Mouse (Mus musculus) urinary bladder, postnatal 4 days (tissue): ENCODE measurements around the gene Acer3.

ENCODE experiments used
- DNase-seq, 2 experiments: peaks; one replicate each; pipeline ENCODE4 v3.0.0; 2021 to 2022; ENCODE audit warnings: low spot score in 2 of 2

Gene Acer3

DNA sequence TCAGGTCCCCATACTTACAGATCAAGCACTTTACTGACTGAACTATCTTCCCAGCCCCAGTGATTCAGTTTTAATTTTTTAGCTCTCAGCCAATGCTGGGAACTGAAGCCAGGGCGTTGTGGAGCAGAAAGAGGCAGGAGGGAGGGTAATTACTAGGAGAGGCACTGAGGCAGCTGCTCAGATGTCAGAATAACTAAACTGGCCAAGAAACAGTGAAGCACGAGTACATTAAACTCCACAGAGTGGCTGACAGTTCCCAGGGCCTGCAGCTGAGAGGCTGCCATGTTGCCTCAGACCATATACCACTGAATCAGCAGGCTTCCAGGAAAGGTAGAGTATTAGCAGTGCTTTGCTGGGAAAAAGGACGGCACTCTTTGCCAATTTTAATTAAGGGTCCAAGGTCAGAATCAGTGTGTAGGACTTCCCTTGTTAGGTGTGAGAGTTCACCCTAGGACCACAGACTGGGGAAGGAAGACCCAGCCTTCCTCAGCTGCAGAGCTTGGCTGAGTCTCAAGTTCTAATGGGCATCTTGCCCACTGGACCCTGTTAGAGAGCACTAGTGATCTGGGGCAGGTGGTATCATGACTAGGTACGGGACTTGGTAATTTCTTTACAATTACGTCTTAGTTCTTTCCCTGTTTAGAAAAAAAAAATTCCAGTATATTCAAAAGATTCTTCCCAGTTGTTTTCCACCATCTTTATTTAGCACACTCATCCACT, 11.8 kb upstream of the Acer3 start:
- DNase-seq, result no peak

DNA sequence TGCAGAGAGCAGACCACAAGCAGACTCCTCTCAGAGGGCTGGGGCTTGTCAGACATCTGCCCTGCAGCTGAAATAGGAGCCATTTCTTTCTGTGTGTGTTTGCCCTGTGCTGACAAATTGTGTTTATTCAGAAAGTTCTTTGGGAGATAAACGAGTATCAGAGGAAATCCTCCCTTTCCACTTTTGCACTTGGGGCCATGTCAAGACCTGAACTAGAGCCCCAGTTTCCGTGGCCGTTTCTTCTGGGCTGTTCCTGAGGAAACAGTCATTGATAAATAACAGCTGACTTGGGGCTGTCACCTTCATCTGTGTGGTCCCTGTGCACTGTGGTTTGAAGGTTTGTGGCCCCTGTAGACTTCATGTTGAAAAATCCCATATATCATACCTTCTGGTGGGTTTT, 10.9 kb upstream of the Acer3 start:
- DNase-seq, result no peak

- no peak for DNase-seq
These were observed 9.5 kb upstream of the Acer3 start for GRCm38 (mm10) chr7:98330375-98331002.

DNA sequence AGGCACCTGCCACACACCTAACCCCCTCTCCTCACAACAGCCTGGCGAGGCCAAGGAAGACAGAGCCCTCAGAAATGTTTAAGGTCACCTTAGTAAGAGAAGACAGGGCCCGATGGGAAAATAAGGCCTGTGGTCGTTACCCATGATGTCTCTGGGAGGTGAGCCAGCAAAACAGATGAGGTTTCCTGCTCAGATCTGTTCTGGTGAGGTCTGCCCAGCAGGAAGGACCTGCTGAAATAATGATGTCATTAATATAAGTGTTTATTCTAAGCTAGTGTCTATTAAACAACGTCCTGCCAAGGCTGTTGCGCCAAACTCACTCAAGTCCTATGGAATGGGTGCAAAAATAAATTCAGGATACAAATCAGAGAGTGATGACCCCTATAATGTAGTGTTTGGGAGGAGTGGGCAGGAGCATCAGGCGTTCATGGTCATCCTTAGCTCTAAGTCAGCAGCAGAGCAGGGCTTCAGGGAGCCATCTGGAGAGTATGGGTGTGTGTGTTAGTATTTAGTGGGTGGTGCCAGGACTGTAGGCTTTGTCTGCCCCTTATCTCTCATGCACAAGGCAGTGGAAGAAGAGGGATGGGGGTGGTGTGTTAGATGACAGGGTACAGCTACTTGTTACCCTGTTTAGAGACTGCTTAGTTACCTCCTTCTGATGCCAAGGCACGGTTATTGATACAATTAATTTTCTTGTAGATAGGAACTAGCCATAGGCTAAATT, 8.8 kb upstream of the Acer3 start:
- no peak for DNase-seq

GRCm38 (mm10) chr7:98328311-98328710, 7.3 kb upstream of the Acer3 start:
- DNase-seq, result no peak

- DNase-seq, result no peak
These were observed 5.0 kb upstream of the Acer3 start for GRCm38 (mm10) chr7:98326051-98326450.

DNA sequence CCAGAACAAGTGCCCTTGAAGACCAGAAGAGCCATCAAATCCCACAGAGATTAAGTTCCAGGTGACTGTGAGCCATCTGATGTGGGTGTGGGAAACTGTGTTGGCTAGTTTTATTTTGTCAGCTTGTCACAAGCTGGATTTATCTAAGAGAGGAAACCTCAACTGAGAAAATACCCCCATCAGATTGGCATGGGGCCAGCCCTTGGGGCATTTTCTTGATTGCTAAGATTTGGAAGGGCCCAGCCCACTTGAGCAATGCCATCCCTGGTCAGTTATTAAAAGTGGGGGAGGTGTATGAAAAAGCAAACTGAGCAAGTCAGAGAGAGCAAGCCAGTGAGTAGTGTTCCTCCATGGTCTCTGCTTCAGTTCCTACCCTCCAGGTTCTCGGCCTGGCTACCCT, 3.2 kb upstream of the Acer3 start:
- DNase-seq, result peak in 1 of 2 experiments; percentile 57

DNA sequence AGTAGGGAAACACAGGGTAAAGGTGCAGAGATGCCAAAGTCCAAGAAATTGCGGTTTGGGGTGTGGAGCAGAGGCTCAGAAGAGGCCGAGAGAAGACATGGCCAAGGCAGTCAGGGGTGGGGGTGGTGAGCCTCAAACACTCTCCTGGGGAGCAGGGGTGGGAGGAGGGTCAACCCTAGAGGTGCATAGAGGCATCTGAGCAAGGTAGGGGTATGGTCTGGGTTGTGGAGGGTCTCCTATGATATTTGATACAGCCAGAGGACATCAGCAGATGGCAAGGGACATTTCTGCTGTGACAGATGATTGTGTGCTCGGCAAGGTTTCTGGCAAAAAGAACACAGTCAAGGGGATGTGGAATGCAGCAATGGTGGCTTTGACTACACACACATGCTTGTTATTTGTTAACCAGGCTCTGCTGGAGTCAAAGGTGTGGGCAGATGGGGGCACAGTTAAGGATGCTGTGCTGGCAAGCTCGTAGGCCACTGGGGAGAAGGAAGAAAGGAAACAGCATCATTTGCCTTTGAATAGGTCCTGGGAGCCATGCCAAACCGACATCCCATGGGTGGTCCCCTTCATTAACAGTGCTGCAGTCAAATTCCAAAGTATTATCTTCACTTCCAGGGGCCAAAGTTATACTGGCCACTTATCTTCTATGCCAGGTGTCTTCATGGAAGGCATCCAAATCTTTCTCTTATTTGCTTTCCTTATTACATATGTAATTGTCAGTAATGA, 2.4 kb upstream of the Acer3 start:
- DNase-seq, result peak in 1 of 2 experiments; percentile 43

DNA sequence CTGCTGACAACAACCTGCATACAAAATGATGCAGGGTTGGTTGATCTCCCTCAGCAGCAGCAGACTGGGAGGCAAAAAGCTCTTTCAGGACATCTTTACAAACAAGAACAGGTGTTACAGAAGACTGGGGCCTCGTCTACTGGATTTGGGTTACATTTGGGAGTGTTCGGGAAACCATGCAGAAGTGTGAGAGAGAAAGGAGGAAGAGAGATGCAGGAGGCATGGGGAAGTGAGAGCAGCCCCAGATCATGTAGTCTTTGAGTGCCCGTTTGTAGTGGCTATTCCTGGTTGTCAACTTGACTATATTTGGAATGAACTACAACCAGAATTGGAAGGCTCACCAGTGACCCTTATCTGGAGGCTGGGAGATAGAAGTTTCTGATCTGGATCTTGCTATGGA, 1.4 kb upstream of the Acer3 start:
- DNase-seq, result no peak

DNA sequence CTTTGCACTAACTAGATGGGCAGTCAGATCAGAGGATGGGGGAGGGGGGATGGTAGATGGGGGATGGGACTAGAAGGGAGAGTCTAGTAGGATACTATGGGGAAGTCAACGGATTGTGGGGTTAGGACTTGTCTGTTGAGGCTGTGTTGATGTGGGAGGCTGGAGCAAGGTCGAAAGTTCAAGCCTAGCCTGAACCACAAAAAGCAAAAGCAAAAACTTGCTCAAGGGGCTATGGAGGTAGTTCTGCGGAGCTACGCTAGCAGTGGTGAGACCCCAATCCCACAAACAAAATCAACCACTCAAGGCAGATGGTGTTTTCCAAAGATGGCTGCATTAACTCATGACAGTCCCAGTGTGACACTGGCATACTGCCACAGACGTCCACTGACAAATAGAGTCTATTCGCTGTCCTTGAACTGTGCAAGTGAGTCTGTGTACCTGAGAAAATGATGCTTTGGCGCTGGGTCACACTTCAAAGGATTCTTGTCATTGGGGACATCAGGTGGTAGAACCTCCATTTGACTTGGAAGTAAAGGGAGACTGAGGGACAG, 927 bp downstream of the Acer3 start:
- DNase-seq, result peak in 1 of 2 experiments; percentile 49

GRCm38 (mm10) chr7:98316568-98316967, 4.4 kb downstream of the Acer3 start:
- peak in 1 of 2 experiments; percentile 13 for DNase-seq

- DNase-seq, result no peak
These were observed 5.9 kb downstream of the Acer3 start for GRCm38 (mm10) chr7:98315087-98315486.

DNA sequence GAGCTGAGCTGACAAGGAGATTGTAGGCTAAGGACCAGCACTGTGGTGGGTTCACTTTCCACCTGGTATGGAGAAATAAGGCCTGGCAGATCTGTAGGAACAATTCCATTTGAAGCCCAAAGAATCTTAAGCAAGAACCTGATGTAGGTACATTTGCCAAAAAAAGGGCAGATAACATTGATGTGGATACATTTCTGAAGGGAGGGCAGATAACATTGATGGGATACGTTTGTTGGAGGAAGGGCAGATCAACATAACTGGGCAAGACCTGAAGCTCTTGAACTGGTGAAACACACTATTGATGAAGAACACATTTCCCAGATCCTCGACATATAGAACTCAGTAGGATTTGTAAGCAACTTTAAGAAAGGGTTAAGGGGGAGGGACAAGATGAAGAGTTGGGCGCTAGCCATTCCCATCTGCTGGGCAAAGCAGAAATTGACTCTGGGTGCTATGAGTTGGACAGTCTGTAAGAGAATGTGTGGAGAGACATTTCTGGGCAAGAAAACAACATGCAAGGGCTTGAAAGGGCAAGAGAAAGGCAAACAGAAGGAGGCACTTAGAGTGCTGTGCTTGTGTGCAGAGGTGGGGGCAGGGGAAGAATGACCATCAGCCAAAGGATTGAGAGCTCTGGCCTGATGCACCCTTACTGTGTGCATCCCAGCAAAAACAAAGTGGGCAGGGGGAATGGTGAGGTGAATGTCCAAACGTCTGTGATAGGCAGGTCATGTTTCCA, 8.7 kb downstream of the Acer3 start:
- peak in 1 of 2 experiments; percentile 17 for DNase-seq

DNA sequence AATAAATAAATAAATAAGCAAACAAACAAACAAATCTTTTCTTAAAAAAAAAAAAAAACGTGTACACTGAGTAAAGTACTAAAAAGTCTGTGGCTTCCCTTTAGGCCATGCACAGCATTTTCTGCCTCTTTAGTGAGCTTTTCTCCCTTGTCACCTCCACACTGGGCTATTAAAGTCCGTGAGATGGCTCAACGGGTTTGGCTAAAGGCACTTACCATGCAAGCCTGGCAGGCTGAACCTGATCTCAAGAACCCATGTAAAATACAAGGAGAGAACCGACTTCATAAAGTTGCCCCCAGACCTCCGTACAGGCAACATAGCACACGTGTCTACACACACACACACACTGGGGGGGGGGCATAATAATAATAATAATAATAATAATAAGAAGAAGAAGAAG, 10.7 kb downstream of the Acer3 start:
- peak in 1 of 2 experiments; percentile 6 for DNase-seq

GRCm38 (mm10) chr7:98309219-98310030, 11.6 kb downstream of the Acer3 start:
- DNase-seq, result peak; percentile 94 to 96

DNA sequence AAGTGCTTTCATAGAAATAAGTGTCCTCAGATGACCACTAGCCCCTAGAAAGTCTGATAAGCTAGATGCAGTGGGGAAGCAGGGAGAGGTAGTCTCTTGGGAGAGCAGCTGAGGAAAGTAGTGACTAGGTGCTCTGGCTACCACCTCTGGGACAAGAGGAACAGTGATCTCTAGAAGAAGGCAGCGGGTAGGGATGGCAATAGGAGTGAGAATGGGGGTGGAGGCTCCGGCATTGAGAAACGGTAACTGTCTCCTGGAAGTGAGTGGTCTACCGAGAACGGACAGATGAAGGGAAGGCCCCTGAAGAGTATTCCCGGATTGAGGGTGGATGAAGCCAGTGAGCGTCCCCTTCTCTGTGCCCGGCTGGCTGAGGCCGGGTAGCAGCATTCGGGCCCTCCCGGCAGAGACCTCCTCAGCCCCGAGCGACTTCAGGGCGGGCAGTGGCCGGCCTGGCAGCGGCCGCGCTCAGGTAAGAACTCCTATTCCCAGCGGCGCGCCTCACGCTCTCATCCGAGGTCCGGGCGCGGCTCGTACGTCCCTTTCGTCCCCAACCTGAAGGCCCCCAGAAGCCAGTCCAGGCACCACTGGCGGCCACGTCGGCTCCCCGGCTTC, 12.3 kb downstream of the Acer3 start:
- no peak for DNase-seq

DNA sequence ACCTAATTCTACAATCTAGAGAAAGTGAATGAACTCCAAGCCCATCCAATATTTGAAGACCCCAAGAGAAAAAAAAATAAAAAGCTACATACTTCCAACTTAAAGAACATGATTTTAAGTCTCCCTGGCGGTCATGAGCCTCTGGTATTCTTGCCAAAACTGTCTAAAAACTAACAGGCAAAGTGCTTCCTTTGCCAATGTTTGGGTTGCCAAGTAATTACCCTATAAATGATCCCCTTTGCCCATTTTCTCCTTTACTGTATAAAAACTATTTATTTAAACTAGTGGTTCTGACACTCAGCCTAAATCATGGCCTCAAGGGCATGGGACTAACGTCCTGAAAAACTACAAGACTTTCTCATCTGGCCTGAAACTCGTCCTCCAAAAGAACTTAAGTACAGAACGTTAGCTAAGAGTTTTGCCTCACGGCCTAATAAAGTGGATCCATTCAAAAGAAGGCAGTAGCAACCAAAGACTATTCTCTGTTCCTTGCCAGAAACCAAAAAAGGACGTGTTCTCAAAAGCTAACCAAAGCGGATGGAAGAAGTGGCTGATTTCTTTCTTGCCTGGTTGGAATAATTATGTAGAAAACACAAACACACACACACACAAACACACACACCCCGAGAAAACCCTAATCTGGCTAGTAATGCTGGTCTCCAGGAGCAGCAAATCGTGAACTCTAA, 12.9 kb downstream of the Acer3 start:
- DNase-seq, result peak in 1 of 2 experiments; percentile 5

GRCm38 (mm10) chr7:98307411-98307810, 13.6 kb downstream of the Acer3 start:
- no peak for DNase-seq

DNA sequence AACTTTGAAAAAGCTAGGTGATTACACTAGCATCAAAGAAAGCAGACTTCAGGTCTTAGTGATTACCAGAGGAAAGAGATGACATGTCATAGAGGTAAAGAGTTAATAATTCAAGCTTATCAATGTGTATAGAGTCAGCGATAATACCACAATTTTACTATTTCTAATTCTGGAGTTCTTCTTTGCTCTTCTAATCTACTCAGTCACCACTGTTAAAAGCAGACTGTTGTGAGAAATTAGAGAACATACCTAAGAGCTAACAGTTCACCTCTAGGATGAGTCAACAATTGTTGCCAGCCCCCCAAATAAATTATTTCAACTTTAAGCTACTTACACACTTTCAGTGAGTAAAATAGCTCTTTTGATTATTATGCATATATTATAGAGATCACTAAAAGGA, 28.1 kb downstream of the Acer3 start:
- DNase-seq, result no peak
